Mouse (Mus musculus) monocyte, adult 5-6 weeks (primary cell): ENCODE data around the gene Rev3l. TPM values are rescaled to one million over a fixed set of nuclear protein-coding genes. Genes with fewer than 3 reads are reported as not detected.
A peak's percentile ranks its signal among the peaks of the same experiment; 100 is the strongest.
"Not testable (repeated sequence)": the region's sequence is repeated elsewhere in the genome, so short reads cannot be mapped to it uniquely, and the experiment has no call there.

Experiments
- ATAC-seq: fragments of 153-309, 156-312 bp; replicated peaks from 2 replicates; pipeline ENCODE4 v1.8.0; 2017; ENCODE audit warnings: mild to moderate bottlenecking; ENCODE audit not compliant: low TSS enrichment, insufficient number of reproducible peaks, severe bottlenecking, poor library complexity, low FRiP score
- total RNA-seq: library from RNA; stranded (forward); fragments of 200-1000, 200-491, 200-594 nt; gene quantifications from 3 replicates; pipeline ENCODE4 v1.2.3, GENCODE M21; 2017

Rev3l gene
- total RNA-seq, 1 experiment from 2014 or later, result 16.0 TPM

DNA sequence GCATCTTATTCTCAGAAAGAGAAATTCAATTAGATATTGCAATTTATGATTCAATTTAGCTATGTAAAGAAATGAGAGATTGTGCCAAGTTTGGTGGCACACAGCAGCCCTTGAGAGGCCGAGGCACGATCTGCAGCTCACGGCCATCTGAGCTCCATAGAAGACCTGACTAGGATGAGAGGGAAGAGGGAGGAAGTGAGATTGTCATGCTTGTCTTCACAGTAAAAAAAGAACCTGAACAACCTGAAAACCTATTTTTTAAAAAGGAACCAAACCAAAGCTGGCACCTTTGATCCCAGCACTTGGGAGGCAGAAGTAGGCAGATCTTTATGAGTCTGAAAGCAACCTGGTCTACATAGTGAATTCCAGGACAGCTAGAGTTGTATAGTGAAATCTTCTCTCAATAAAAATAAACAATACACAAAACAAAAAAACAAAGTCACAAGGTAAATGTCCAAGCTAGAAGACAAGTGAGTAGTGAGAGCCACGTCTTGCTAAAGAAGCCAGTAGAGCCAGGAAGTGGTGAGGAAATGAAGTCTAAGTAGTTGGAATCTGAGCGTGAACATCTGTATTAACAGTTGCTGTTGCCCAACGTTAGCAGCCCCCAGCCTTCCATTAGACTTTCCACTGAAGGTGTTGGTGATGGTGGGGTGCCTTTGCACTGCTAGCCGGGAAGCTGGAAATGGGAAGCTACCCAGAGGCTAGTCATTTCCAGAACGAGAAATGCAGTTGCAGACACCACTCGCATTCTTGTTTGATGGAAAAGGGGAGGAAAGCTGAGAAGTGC is 42.2 kb downstream of the Rev3l start:
- ATAC-seq, result no peak

GRCm38 (mm10) chr10:39776927-39777326 is 45.0 kb downstream of the Rev3l start:
- no peak for ATAC-seq

- ATAC-seq, result no peak
Measured at GRCm38 (mm10) chr10:39778305-39778704, 46.4 kb downstream of the Rev3l start.

GRCm38 (mm10) chr10:39785241-39785640 is 53.3 kb downstream of the Rev3l start:
- no peak for ATAC-seq

DNA sequence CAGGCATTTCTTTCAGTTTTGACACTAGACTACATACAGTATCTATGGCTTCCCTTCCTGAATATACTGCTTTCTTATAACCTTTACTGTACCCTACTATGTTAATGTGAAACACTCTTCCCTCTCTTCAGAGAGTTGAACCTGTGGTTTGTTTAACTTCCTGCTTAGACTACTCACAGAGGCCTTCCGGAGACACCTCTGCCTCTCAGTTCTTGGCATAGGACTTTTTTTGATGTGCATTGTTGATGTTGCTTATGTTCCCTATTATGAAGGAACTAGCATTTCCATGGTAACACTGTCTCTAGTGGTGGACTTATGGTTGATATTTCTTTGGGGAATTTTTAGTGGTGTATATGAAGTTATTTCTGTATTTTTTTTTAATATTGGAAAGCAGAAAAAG is 61.4 kb downstream of the Rev3l start:
- ATAC-seq, result no peak

DNA sequence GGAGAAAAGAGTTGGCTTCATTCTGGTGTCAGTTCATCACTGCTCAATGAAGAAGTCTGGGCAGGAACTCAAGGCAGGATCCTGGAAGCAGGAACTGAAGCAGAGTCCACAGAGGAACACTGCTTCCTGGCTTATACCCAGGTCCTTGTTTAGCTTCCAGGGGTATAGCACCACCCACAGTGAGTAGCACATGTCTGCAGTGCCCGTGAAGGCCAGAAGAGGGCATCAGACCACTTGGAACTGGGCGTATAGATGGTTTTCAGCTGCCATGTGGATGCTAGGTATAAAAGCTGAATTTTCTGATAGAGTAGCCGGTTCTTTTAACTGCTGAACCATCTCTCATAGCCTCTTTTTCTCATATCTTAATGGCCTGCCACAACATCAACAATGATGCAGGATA is 79.6 kb downstream of the Rev3l start:
- ATAC-seq, result 0 out of 2 replicates have a peak, but pooled peaks have one; percentile 35

GRCm38 (mm10) chr10:39842621-39843020 is 110.7 kb downstream of the Rev3l start:
- no peak for ATAC-seq

DNA sequence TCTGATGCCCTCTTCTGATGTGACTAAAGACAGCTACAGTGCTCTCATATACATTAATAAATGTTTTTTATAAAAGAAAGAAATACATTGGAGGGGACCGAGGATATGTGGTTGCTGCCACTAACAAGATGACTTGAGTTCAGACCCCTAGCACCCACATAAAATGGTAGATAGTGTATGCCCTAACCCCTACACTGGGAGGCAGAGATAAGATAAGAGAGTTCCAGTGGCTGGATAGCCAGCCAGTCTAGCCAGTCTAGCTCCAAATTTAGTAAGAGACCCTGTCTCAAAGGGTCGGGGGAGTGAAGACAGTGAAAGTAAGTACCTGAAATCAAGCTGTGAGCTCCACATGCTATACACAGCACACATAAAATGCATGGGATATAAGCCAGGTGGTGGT is 133.6 kb downstream of the Rev3l start:
- no peak for ATAC-seq

GRCm38 (mm10) chr10:39888621-39889020 is 156.7 kb downstream of the Rev3l start:
- no peak for ATAC-seq

GRCm38 (mm10) chr10:39893702-39894697 is 162.1 kb downstream of the Rev3l start:
- no peak for ATAC-seq

- ATAC-seq, result no peak
Measured at GRCm38 (mm10) chr10:39896503-39896902, 164.6 kb downstream of the Rev3l start.

DNA sequence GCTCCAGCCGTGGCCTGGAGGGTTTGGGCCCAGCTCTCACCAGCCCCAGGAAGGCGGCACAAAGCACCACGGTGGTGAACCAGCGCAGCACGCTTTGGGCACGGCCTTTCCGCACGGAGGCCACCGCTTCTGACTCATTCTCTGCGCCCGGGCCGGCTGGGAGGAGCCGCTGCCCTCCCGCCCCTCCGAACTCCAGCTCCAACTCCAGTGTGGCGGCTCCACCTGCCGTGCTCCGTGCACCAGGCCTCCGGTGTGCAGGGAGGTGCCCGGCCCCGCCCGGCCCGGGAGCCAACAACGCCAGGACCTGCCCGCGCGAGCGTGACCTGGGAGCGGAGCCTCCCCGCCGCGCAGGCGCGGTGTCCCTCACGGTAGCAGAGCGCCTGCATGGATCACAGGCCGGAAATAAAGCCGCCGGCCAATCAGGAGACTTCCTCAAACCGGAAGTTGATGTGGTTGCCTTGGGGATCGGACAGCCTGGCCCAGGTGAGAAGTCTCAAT is 167.0 kb downstream of the Rev3l start, which contains the start of gene Mfsd4b4:
Gene Mfsd4b4, minus strand, starts transcription at position 365 of the 498 bp plus-strand sequence.
- peak; percentile 77; the same call in 1 of the 2 replicates for ATAC-seq

DNA sequence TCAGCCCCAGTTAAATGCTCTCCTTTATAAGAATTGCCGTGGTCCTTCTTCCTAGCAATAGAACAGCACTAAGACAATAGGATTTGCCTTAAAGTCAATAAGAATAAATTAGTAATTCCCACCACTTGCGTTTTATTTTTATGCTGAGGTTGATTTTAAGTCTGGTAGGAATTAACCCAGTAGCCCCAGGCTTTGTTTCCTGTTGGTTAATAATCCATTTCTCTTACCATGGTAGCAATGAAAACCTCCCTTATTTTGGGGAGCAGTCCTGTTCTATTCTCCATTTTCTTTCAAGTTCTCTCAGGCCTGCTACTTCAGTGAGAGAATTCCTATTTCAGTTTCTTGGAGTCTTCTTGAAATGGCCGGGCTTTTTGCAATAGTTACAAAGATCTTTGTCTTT is 172.3 kb downstream of the Rev3l start:
- ATAC-seq, result no peak

- no peak for ATAC-seq
Measured at GRCm38 (mm10) chr10:39906799-39907658, 175.1 kb downstream of the Rev3l start.

- ATAC-seq, result no peak; the same call in 1 of the 2 replicates
Measured at GRCm38 (mm10) chr10:39908768-39909441, 177.0 kb downstream of the Rev3l start.

- no peak for ATAC-seq
Measured at GRCm38 (mm10) chr10:39912616-39913015, 180.7 kb downstream of the Rev3l start.

DNA sequence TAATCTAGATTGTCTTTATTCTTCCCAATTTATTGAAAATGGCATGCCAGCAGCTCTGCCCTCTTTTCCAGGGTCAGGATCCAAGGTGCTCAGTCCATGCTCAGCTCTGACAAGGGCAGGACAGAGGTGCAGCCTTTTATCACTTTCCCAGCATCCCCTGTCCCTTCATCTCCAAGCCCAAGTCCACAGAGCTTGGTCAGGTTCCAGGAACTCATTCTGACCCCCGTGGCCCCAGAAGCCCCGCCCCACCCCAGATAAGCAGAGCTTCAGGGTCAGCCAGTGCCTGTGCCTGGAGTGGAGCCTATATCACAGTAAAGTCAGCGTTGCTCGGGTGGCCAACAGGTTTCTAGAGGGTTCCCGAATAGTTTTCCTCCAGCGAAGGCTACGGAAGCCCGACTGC is 192.6 kb downstream of the Rev3l start:
- not testable (repeated sequence) for ATAC-seq
